Mouse (Mus musculus): ENCODE data around the gene Hs1bp3. TPM values are rescaled to one million over a fixed set of nuclear protein-coding genes. Genes with fewer than 3 reads are reported as not detected.

The Hs1bp3 gene
- polyA plus RNA-seq, 1 experiment: 21.8 TPM

- Histone ChIP-seq H3K79me2 (ENCODE audit: control insufficient read depth, insufficient read depth) (no peaks in the 10 kb centered on the region), H3K79me3 (ENCODE audit: low read depth) (no peaks in the 10 kb centered on the region), H3K36me3 (ENCODE audit: control insufficient read depth, insufficient read depth) (no peaks in the 10 kb centered on the region), H3K27me3 (ENCODE audit: control insufficient read depth, insufficient read depth, insufficient read length) (no peaks in the 10 kb centered on the region), H3ac (ENCODE audit: control insufficient read depth, insufficient read length, low read depth) (no peak overlapping the region), H3K4me3 (ENCODE audit: insufficient read depth, poor library complexity, severe bottlenecking) (no peak overlapping the region)
- no peak for TF ChIP-seq MYOG (IDR thresholded peaks at IDR 0.05; ENCODE audit: control insufficient read depth, extremely low read depth, insufficient read length)
- no peak for TF ChIP-seq USF1 (IDR thresholded peaks at IDR 0.05; ENCODE audit: low read depth)
- TF ChIP-seq CEBPB (IDR thresholded peaks at IDR 0.05; ENCODE audit: low read depth): no peak
- TF ChIP-seq MYOD1 (IDR thresholded peaks at IDR 0.05; ENCODE audit: control insufficient read depth, insufficient read length, low read depth): no peak
- no peak for TF ChIP-seq CTCF (IDR thresholded peaks at IDR 0.05; ENCODE audit: control insufficient read depth, insufficient read depth, insufficient read length)
- no peak for TF ChIP-seq FOSL1 (IDR thresholded peaks at IDR 0.05; ENCODE audit: insufficient read depth, low read length, poor library complexity, severe bottlenecking)
- no peak for TF ChIP-seq MAX (IDR thresholded peaks at IDR 0.05)
These were observed 64.9 kb downstream of the Hs1bp3 start for GRCm38 (mm10) chr12:8377955-8378620.

GRCm38 (mm10) chr12:8379795-8380521, 66.7 kb downstream of the Hs1bp3 start:
- H3ac ChIP-seq (ENCODE audit: control insufficient read depth, insufficient read length, low read depth): no peak overlapping the region
- H3K79me3 ChIP-seq (ENCODE audit: low read depth): no peaks in the 10 kb centered on the region
- H3K4me3 ChIP-seq (ENCODE audit: insufficient read depth, poor library complexity, severe bottlenecking): no peak overlapping the region
- no peaks in the 10 kb centered on the region for H3K79me2 ChIP-seq (ENCODE audit: control insufficient read depth, insufficient read depth)
- no peaks in the 10 kb centered on the region for H3K36me3 ChIP-seq (ENCODE audit: control insufficient read depth, insufficient read depth)
- peak; percentile 67 for TF ChIP-seq MYOD1 (IDR thresholded peaks at IDR 0.05; ENCODE audit: control insufficient read depth, insufficient read length, low read depth)
- TF ChIP-seq USF1 (IDR thresholded peaks at IDR 0.05; ENCODE audit: low read depth): no peak
- TF ChIP-seq CTCF (IDR thresholded peaks at IDR 0.05; ENCODE audit: control insufficient read depth, insufficient read depth, insufficient read length): no peak
- peak; percentile 60 for TF ChIP-seq FOSL1 (IDR thresholded peaks at IDR 0.05; ENCODE audit: insufficient read depth, low read length, poor library complexity, severe bottlenecking)
- TF ChIP-seq MAX (IDR thresholded peaks at IDR 0.05): no peak
- no peak for TF ChIP-seq CEBPB (IDR thresholded peaks at IDR 0.05; ENCODE audit: low read depth)
- H3K27me3 ChIP-seq (ENCODE audit: control insufficient read depth, insufficient read depth, insufficient read length): no peaks in the 10 kb centered on the region

GRCm38 (mm10) chr12:8380944-8381343, 67.7 kb downstream of the Hs1bp3 start:
- Histone ChIP-seq H3K27me3 (ENCODE audit: control insufficient read depth, insufficient read depth, insufficient read length) (no peaks in the 10 kb centered on the region), H3K36me3 (ENCODE audit: control insufficient read depth, insufficient read depth) (no peaks in the 10 kb centered on the region), H3K79me3 (ENCODE audit: low read depth) (no peaks in the 10 kb centered on the region), H3K4me3 (ENCODE audit: insufficient read depth, poor library complexity, severe bottlenecking) (no peak overlapping the region), H3K79me2 (ENCODE audit: control insufficient read depth, insufficient read depth) (no peaks in the 10 kb centered on the region), H3ac (ENCODE audit: control insufficient read depth, insufficient read length, low read depth) (no peak overlapping the region)
- TF ChIP-seq FOSL1 (IDR thresholded peaks at IDR 0.05; ENCODE audit: insufficient read depth, low read length, poor library complexity, severe bottlenecking) (no peak), CTCF (IDR thresholded peaks at IDR 0.05; ENCODE audit: control insufficient read depth, insufficient read depth, insufficient read length) (no peak), MYOD1 (IDR thresholded peaks at IDR 0.05; ENCODE audit: control insufficient read depth, insufficient read length, low read depth) (no peak), CEBPB (IDR thresholded peaks at IDR 0.05; ENCODE audit: low read depth) (no peak), USF1 (IDR thresholded peaks at IDR 0.05; ENCODE audit: low read depth) (no peak), MYOG (IDR thresholded peaks at IDR 0.05; ENCODE audit: control insufficient read depth, extremely low read depth, insufficient read length) (no peak), MAX (IDR thresholded peaks at IDR 0.05) (no peak)

- Histone ChIP-seq H3K79me2 (ENCODE audit: control insufficient read depth, insufficient read depth) (no peaks in the 10 kb centered on the region), H3ac (ENCODE audit: control insufficient read depth, insufficient read length, low read depth) (no peak overlapping the region), H3K79me3 (ENCODE audit: low read depth) (no peaks in the 10 kb centered on the region), H3K4me3 (ENCODE audit: insufficient read depth, poor library complexity, severe bottlenecking) (no peak overlapping the region), H3K27me3 (ENCODE audit: control insufficient read depth, insufficient read depth, insufficient read length) (no peaks in the 10 kb centered on the region), H3K36me3 (ENCODE audit: control insufficient read depth, insufficient read depth) (no peaks in the 10 kb centered on the region)
- TF ChIP-seq CEBPB (IDR thresholded peaks at IDR 0.05; ENCODE audit: low read depth) (no peak), MAX (IDR thresholded peaks at IDR 0.05) (no peak), USF1 (IDR thresholded peaks at IDR 0.05; ENCODE audit: low read depth) (no peak), FOSL1 (IDR thresholded peaks at IDR 0.05; ENCODE audit: insufficient read depth, low read length, poor library complexity, severe bottlenecking) (no peak), MYOD1 (IDR thresholded peaks at IDR 0.05; ENCODE audit: control insufficient read depth, insufficient read length, low read depth) (no peak)
These were observed 68.7 kb downstream of the Hs1bp3 start for GRCm38 (mm10) chr12:8381940-8382339.

GRCm38 (mm10) chr12:8383822-8384221, 70.6 kb downstream of the Hs1bp3 start:
- H3K27me3 ChIP-seq (ENCODE audit: control insufficient read depth, insufficient read depth, insufficient read length): no peaks in the 10 kb centered on the region
- H3K36me3 ChIP-seq (ENCODE audit: control insufficient read depth, insufficient read depth): no peaks in the 10 kb centered on the region
- H3K79me2 ChIP-seq (ENCODE audit: control insufficient read depth, insufficient read depth): no peaks in the 10 kb centered on the region
- H3K79me3 ChIP-seq (ENCODE audit: low read depth): no peaks in the 10 kb centered on the region
- TF ChIP-seq CEBPB (IDR thresholded peaks at IDR 0.05; ENCODE audit: low read depth) (no peak), FOSL1 (IDR thresholded peaks at IDR 0.05; ENCODE audit: insufficient read depth, low read length, poor library complexity, severe bottlenecking) (no peak), USF1 (IDR thresholded peaks at IDR 0.05; ENCODE audit: low read depth) (no peak), MYOG (IDR thresholded peaks at IDR 0.05; ENCODE audit: control insufficient read depth, extremely low read depth, insufficient read length) (no peak), CTCF (IDR thresholded peaks at IDR 0.05; ENCODE audit: control insufficient read depth, insufficient read depth, insufficient read length) (no peak), MYOD1 (IDR thresholded peaks at IDR 0.05; ENCODE audit: control insufficient read depth, insufficient read length, low read depth) (no peak), MAX (IDR thresholded peaks at IDR 0.05) (no peak)
- no peak overlapping the region for H3ac ChIP-seq (ENCODE audit: control insufficient read depth, insufficient read length, low read depth)
- no peak overlapping the region for H3K4me3 ChIP-seq (ENCODE audit: insufficient read depth, poor library complexity, severe bottlenecking)
